Mouse (Mus musculus) fat pad, adult 2 months (tissue): ENCODE results near the gene Gm1110.
"Not testable (repeated sequence)": the region's sequence is repeated elsewhere in the genome, so short reads cannot be mapped to it uniquely, and the experiment has no call there.

Experiments used
- DNase-seq: peaks from one replicate; pipeline ENCODE4 v3.0.0-alpha.2; 2011; ENCODE audit warnings: low read depth, low spot score; ENCODE audit errors: extremely low read depth

Gm1110 gene

DNA sequence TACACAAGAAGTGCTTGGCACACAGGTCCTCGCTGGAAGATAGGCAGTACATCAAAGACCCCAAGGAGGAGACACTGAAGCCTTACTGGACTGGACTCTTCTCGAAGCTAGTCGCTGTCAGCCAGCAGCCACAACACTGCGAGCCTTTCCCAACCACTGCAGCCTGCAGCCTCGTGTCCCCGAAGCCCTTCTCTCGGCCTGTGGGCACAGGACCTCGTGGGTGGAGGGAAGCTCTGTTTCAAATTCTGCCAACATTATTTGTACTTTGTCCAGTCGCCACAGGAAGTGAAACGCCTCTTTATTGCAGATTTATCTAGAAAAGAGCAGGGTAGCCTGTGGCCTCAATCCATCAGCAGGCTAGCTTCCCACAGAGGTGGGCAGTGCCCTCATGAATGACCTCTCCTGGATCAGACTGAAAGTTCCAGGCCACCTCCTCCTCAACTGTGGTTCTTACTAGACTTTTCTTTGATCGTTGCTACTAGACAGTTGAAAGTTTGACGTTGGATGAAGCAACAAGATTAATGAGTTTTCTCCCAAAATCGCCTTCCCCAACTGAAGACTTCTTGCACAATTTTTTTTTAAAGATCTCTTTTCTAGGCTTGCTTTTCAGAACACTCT is at the start of gene Gm1110:
TSS of gene Gm1110 (minus strand) at position 203 of the 618 bp plus-strand sequence.
- DNase-seq, result no peak

DNA sequence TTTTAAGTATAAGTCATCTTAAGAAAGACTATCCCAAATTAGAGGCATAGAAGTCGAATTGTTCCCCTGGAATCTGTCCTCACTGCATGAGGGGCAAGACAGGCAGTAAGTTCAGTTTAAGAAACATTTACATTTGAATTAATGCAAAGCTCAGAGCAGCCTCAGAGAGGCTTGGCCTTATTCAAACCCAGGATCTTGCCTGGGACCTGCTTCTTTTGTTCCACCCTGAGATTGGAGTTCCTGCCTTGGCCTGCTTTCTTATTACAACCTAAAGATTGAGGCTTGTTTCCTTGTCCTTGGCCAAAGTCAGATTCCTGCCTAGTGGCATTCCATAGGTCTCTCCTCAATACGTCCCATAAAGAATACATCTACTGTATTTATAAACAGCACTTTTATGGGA is 24.9 kb upstream of the Gm1110 start:
- no peak for DNase-seq

DNA sequence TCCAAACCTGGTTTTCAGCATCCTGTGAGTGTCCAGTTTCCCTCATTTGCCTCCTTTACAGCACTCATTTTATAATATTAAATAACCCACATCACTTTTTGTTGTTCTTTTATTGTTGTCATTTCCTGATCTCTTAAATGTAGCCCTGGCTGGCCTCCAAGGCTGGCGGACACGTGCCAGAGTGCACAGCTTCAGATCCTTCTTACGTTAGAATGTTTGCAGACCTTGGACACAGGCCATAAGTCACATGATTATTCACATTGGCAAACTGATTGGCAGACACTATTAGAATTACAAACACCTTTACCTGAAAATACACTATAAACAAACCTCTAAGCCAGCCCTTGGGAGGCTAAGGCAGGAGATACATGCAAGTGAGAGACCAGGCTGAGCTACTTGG is 1.2 kb upstream of the Gm1110 start:
- peak; percentile 68 for DNase-seq

DNA sequence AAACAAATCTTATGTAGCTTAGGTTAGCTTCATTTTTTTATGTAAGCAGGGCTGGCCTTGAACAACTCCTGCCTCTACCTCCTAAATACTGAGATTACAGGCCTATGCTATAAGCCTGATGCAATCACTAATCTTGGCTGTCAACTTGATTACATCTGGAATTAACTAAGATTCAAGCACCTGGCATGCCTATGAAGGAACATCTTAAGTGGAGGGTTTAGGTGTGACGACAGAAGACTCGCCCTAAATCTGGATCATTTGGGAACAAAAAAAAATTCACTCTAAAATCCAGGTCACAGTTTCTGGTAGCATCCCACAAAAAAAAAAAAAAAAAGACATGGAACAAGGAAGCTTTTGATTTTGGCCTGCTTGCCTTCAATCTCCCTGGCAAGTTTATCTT is 3.1 kb downstream of the Gm1110 start:
- DNase-seq, result peak; percentile 88

DNA sequence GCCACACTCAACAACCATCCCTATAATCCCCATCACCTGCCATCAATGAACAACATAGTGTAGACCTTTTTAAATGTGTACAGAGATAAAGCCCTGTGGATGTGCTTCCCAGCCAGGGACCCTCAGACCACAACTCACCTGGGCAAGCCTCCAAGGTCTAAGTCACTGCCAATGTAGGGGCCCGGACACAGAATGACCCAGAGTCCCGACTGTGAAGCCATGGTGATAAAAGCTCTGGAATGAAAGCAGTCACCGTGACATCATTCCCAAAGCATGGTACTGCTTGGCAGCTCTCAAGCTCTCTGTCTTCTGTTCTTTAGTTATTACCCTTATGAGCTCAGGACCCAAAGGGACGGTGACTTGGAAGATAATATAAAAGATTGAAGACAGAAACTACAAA is 9.8 kb downstream of the Gm1110 start:
- no peak for DNase-seq

DNA sequence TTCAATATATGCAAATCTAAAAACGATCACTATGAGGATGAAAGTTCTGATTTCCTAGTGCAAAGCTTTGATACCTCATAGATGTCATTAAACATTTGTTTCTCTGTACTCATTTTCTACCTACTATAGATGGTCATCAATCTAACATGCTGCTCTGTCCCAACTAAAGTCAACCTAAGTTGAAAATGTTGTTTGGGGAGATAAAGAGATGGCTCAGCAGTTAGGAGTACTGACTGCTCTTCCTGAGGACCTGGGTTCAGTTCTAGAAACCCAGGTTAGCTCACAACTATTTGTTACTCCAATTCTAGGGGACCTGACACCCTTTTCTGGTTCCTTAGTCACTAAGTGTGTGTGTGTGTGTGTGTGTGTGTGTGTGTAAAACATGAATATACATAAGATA is 11.7 kb downstream of the Gm1110 start:
- DNase-seq, result no peak

DNA sequence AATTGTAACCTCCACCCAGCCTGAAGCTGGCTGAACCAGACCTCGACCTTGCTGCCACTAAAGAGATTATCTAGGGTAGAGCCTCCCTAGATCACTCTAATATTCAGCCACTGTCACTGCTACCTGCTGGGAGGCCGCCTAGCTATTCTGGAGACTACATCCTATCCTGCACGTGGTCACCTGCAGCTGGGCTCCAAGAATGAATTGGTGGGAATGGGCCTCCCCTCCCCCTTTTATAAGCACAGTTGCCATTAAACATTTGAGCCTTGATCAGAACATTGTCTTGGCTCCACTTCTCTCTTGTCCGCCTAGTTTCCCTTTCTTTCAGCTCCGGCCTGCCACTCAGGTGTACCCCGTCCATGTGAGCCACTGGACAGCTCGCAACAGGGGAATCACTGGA is 53.1 kb downstream of the Gm1110 start:
- not testable (repeated sequence) for DNase-seq

DNA sequence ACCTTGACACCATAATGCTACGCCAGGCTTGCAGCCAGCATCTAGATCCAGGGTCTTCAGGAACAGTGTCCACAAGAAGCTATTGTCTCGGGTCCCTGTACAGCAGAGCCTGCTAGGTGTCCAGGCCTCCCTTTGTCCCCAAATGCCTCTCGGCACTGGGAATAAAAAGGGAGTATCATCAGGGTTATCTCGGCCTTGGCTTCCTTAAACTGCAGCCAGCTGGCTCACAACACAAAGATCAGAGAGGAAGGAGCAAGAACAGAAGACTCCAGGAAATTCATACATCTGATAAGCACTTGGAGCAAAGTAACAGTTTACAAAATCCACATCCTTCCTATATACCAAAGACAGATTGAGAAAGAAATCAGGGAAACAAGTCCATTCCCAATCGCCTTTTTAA is 62.2 kb downstream of the Gm1110 start, which contains the start of gene Glb1l3:
TSS of gene Glb1l3 (minus strand) at position 140 of the 400 bp plus-strand sequence.
- DNase-seq, result no peak

DNA sequence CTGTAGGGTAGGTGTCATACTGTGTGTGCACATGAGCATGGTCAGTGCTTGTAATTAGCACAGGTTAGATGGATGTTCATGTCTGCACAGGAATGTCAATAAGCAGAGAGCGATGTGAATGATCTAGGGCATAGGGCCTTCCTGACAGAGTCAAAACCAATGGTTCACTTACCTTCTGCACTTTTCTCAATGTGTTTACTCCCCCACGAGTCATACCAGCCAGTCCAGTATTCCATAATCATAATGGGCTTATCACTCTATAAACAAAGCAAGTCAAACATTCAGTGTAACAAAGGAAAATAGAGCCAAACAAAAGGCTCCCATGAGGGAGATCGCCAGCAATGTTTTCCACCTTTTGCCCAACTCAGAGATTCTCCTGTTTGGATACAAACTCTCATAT is 91.8 kb downstream of the Gm1110 start:
- no peak for DNase-seq
